Mouse (Mus musculus) hindbrain, embryonic 14.5 days (tissue): ENCODE measurements around the gene Elovl6. TPM values are rescaled to one million over a fixed set of nuclear protein-coding genes. Genes with fewer than 3 reads are reported as not detected.

ENCODE experiments used
- ATAC-seq: fragments of 200-750 bp; cut with Nextera tagmentation; 2 replicates; pipeline ENCODE4 v1.8.0; 2017; ENCODE audit warnings: moderate number of reproducible peaks, mild to moderate bottlenecking, moderate TSS enrichment, moderate library complexity; ENCODE audit not compliant: low FRiP score
- DNase-seq: peaks from one replicate; pipeline ENCODE4 v3.0.0-alpha.2; 2015; ENCODE audit warnings: low spot score
- H3K27ac ChIP-seq: fragments of 300-500 bp; sonication (generic); 2 replicates; pipeline ENCODE4 v1.5.1; 2014; ENCODE audit warnings: mild to moderate bottlenecking, moderate library complexity
- H3K27me3 ChIP-seq: fragments of 300-500 bp; sonication (generic); 2 replicates; pipeline ENCODE4 v1.6.1; 2014; ENCODE audit warnings: mild to moderate bottlenecking, low read length, mixed read lengths; ENCODE audit not compliant: control insufficient read depth, insufficient read depth
- H3K36me3 ChIP-seq: fragments of 300-500 bp; sonication (generic); replicated peaks from 2 replicates; pipeline ENCODE4 v1.6.1; 2014; ENCODE audit not compliant: control insufficient read depth, insufficient read depth
- H3K4me1 ChIP-seq: fragments of 300-500 bp; sonication (generic); replicated peaks from 2 replicates; pipeline ENCODE4 v1.6.1; 2014; ENCODE audit warnings: antibody characterized with exemption, low read length, mixed read lengths; ENCODE audit not compliant: control insufficient read depth, insufficient read depth
- H3K4me2 ChIP-seq: fragments of 300-500 bp; sonication (generic); replicated peaks from 2 replicates; pipeline ENCODE4 v1.6.1; 2014; ENCODE audit warnings: mild to moderate bottlenecking, moderate library complexity
- H3K4me3 ChIP-seq: fragments of 300-500 bp; sonication (generic); replicated peaks from 2 replicates; pipeline ENCODE4 v1.5.1; 2014; ENCODE audit warnings: mild to moderate bottlenecking, low read length
- H3K9ac ChIP-seq: fragments of 300-500 bp; sonication (generic); 2 replicates; pipeline ENCODE4 v1.6.1; 2014
- H3K9me3 ChIP-seq: fragments of 300-500 bp; sonication (generic); 2 replicates; pipeline ENCODE4 v1.6.1; 2016; ENCODE audit warnings: low read length; ENCODE audit not compliant: control insufficient read depth
- WGBS: fragments of 180-500 bp; shearing (Covaris S2); extraction: QIAGEN DNeasy Blood & Tissue Kit; methylation state at CpG from one replicate; pipeline ENCODE4 v1.1.7; 2014; 5-methylcytosine and 5-hydroxymethylcytosine counted together
- polyA plus RNA-seq: library from polyadenylated mRNA; unstranded; fragments of >200 nt; fragmentation: Nextera tagmentation; extraction: Ambion mirVana; gene quantifications from 2 replicates; pipeline ENCODE4 v1.2.1, GENCODE M21; 2014

The Elovl6 gene
- polyA plus RNA-seq, 1 experiment from 2014 or later = 27.5 TPM

- 97% methylated on average over 7 of the region's 7 CpGs for WGBS
- no peak overlapping the region for H3K4me3 ChIP-seq
Observed at GRCm38 (mm10) chr3:129675923-129676322, 143.8 kb downstream of the Elovl6 start.

GRCm38 (mm10) chr3:129680258-129680657, 148.1 kb downstream of the Elovl6 start:
- Histone ChIP-seq H3K27ac (no peak overlapping the region), H3K9me3 (no peaks in the 10 kb centered on the region), H3K27me3 (no peaks in the 10 kb centered on the region), H3K9ac (no peak overlapping the region), H3K4me3 (no peak overlapping the region), H3K4me2 (no peak overlapping the region), H3K36me3 (no peaks in the 10 kb centered on the region), H3K4me1 (peaks cover 4% of the 10 kb centered on the region; the same call in 1 of the 2 replicates)
- 70% methylated on average over 5 of the region's 5 CpGs for WGBS
- ATAC-seq = no peak
- no peak for DNase-seq

More at GRCm38 (mm10) chr3:129675923-129676322, 143.8 kb downstream of the Elovl6 start:
- no peaks in the 10 kb centered on the region for H3K9me3 ChIP-seq
- H3K9ac ChIP-seq = no peak overlapping the region
- no peak for DNase-seq
- H3K36me3 ChIP-seq = no peaks in the 10 kb centered on the region
- H3K4me1 ChIP-seq = peaks cover 4% of the 10 kb centered on the region; the same call in 1 of the 2 replicates
- ATAC-seq = no peak
- H3K27me3 ChIP-seq = no peaks in the 10 kb centered on the region
- no peak overlapping the region for H3K4me2 ChIP-seq
- no peak overlapping the region for H3K27ac ChIP-seq

GRCm38 (mm10) chr3:129681841-129682240, 149.7 kb downstream of the Elovl6 start:
- Histone ChIP-seq H3K27me3 (no peaks in the 10 kb centered on the region), H3K9me3 (no peaks in the 10 kb centered on the region), H3K27ac (no peak overlapping the region), H3K36me3 (no peaks in the 10 kb centered on the region), H3K4me3 (no peak overlapping the region), H3K4me1 (peaks cover 4% of the 10 kb centered on the region; the same call in 1 of the 2 replicates), H3K9ac (no peak overlapping the region), H3K4me2 (no peak overlapping the region)
- WGBS = 93% methylated on average over 4 of the region's 4 CpGs
- ATAC-seq = no peak
- no peak for DNase-seq

GRCm38 (mm10) chr3:129682389-129682788, 150.2 kb downstream of the Elovl6 start:
- 84% methylated on average over 10 of the region's 10 CpGs for WGBS
- ATAC-seq = no peak

GRCm38 (mm10) chr3:129683060-129683679, 151.0 kb downstream of the Elovl6 start:
- no peak overlapping the region for H3K4me2 ChIP-seq
- ATAC-seq (no peak), DNase-seq (no peak)
- no peak overlapping the region for H3K27ac ChIP-seq
- no peak overlapping the region for H3K9ac ChIP-seq
- H3K4me3 ChIP-seq = no peak overlapping the region
- no peaks in the 10 kb centered on the region for H3K9me3 ChIP-seq
- H3K36me3 ChIP-seq = no peaks in the 10 kb centered on the region
- H3K4me1 ChIP-seq = peaks cover 4% of the 10 kb centered on the region; the same call in 1 of the 2 replicates
- WGBS = 90% methylated on average over 10 of the region's 10 CpGs
- no peaks in the 10 kb centered on the region for H3K27me3 ChIP-seq

More at GRCm38 (mm10) chr3:129682389-129682788, 150.2 kb downstream of the Elovl6 start:
- Histone ChIP-seq H3K9ac (no peak overlapping the region), H3K36me3 (no peaks in the 10 kb centered on the region), H3K9me3 (no peaks in the 10 kb centered on the region), H3K4me2 (no peak overlapping the region), H3K27me3 (no peaks in the 10 kb centered on the region), H3K4me1 (peaks cover 4% of the 10 kb centered on the region; the same call in 1 of the 2 replicates), H3K27ac (no peak overlapping the region), H3K4me3 (no peak overlapping the region)
- DNase-seq = no peak

GRCm38 (mm10) chr3:129686196-129686595, 154.0 kb downstream of the Elovl6 start:
- Histone ChIP-seq H3K36me3 (no peaks in the 10 kb centered on the region), H3K9ac (no peak overlapping the region), H3K27me3 (no peaks in the 10 kb centered on the region), H3K4me1 (no peaks in the 10 kb centered on the region), H3K4me3 (no peak overlapping the region), H3K27ac (no peak overlapping the region), H3K4me2 (no peak overlapping the region), H3K9me3 (no peaks in the 10 kb centered on the region)
- DNase-seq (no peak), ATAC-seq (no peak)
- 77% methylated on average over 12 of the region's 12 CpGs for WGBS

GRCm38 (mm10) chr3:129686698-129687333, 154.7 kb downstream of the Elovl6 start:
- Histone ChIP-seq H3K9ac (no peak overlapping the region), H3K27ac (no peak overlapping the region), H3K4me3 (no peak overlapping the region), H3K9me3 (no peaks in the 10 kb centered on the region), H3K4me1 (no peaks in the 10 kb centered on the region), H3K4me2 (no peak overlapping the region), H3K27me3 (no peaks in the 10 kb centered on the region), H3K36me3 (no peaks in the 10 kb centered on the region)
- DNase-seq (peak; percentile 94), ATAC-seq (no peak)
- 62% methylated on average over 8 of the region's 8 CpGs for WGBS

GRCm38 (mm10) chr3:129687429-129687828, 155.3 kb downstream of the Elovl6 start:
- 75% methylated on average over 5 of the region's 5 CpGs for WGBS
- Histone ChIP-seq H3K4me3 (no peak overlapping the region), H3K4me2 (no peak overlapping the region), H3K27me3 (no peaks in the 10 kb centered on the region), H3K9me3 (no peaks in the 10 kb centered on the region), H3K4me1 (no peaks in the 10 kb centered on the region), H3K27ac (no peak overlapping the region), H3K36me3 (no peaks in the 10 kb centered on the region), H3K9ac (no peak overlapping the region)
- no peak for ATAC-seq
- DNase-seq = no peak
